Mouse (Mus musculus) liver, adult 2 months (tissue): Measurements from ENCODE around the gene Pou6f2.
A peak's percentile ranks its signal among the peaks of the same experiment; 100 is the strongest.

ENCODE experiments used
- CTCF ChIP-seq: fragments of 200-500 bp; IDR thresholded peaks from 2 replicates; pipeline ENCODE4 v1.5.1; 2011; ENCODE audit warnings: low read depth, low read length, control low read depth
- POLR2A ChIP-seq: fragments of 200-500 bp; IDR thresholded peaks from 2 replicates; pipeline ENCODE4 v1.6.1; 2011; ENCODE audit warnings: low read length, control low read depth; ENCODE audit not compliant: insufficient read depth; ENCODE audit errors: extremely low read depth

GRCm38 (mm10) chr13:18124368-18124767 is 273.1 kb downstream of the Pou6f2 start:
- TF ChIP-seq CTCF = peak; percentile 65
- TF ChIP-seq POLR2A = no peak
